ENCODE assay signal across 9 mouse cellular contexts in the genomic region with DNA sequence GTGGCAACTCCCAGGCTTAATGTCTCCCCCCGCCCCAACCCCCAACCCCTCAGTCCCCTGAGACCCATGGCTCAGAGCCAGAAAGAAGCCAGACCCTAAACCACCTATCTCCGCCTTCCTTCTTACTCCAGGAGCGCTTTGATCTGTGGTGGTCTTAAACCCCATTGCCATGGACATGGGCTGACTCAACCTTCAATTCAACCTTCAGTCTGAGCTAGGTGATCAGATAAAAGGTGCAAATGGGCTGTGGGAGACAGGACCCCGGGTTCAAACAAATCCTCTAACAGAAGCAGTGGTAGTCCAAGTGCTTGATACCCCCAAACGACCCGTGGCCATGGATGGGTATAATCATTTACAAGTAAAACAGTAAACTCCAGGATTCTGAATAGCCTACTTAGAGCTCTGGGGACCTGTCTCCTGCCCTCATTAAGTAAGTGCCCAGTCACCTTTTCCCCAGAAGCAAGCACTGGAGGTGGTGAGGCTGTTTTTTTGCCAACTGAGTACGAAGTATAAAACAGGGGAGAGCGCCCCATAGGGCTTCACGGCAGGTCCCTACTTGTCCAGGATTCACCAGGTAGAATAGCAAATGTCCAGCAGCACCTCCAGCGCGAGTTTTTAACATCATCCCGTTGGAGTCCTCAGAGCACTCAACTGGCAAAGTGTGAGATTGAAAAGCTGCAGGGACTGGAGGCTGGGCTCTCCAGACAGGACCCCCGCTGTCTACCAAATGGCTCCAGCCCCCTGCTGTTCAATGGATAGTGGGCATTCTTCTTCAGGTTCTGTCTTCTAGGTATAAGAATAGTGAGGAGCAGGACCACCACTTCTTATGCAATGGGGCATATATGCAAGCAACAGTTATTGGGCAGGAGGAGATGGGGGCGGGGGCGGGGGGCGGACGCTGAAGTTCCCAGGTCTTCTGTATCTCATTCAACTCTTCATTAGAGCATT. TPM values are rescaled to one million over a fixed set of nuclear protein-coding genes. Genes with fewer than 3 reads are reported as not detected.
DNase-seq lines count a peak whose midpoint lies in the region; ATAC-seq lines count a peak whose summit lies in the region.
"Had no signal": no experiment of that assay in that cellular context is flagged by ENCODE, and none has a peak within 500 bp of the region (broad histone marks: within the 10 kb centered on the region; RNA-seq: fewer than 3 reads in every experiment).

No protein-coding gene starts in this region.

- H3K4me3 ChIP-seq in heart, embryonic 14.5 days (ENCODE audit: control insufficient read depth in 1 of 2, insufficient read depth in 1 of 2, low read depth in 1 of 2, low read length in 2 of 2) = peak overlapping the region in 1 of 2 experiments; percentile 75; a peak in 2 of 4 replicates
- H3K4me3 ChIP-seq in brown adipose tissue, adult 24 weeks (ENCODE audit: insufficient read depth, low read depth, low read length) = peak overlapping the region; percentile 76
- H3K4me3 ChIP-seq in hindbrain, embryonic 15.5 days = peak overlapping the region; percentile 87
- H3K4me3 ChIP-seq in midbrain, embryonic 14.5 days (replicated peaks; ENCODE audit: low read depth, low read length) = peak overlapping the region; percentile 66

- peaks cover 15% of the 10 kb centered on the region for H3K27me3 ChIP-seq in heart, embryonic 14.5 days (ENCODE audit: control insufficient read depth, insufficient read depth, low read length)
- H3K27me3 ChIP-seq in hindbrain, embryonic 15.5 days = no peaks in the 10 kb centered on the region
- peaks cover 12% of the 10 kb centered on the region for H3K27me3 ChIP-seq in midbrain, embryonic 14.5 days (ENCODE audit: control insufficient read depth, insufficient read depth, low read length)

- no peak for ATAC-seq in heart, embryonic 14.5 days (ENCODE audit: insufficient number of reproducible peaks, insufficient read depth, low FRiP score, low read depth)
- no peak for ATAC-seq in hindbrain, embryonic 15.5 days (ENCODE audit: low FRiP score, low read depth)
- no peak for ATAC-seq in midbrain, embryonic 14.5 days (ENCODE audit: low FRiP score, low TSS enrichment)

- no peaks in the 10 kb centered on the region for H3K36me3 ChIP-seq in heart, embryonic 14.5 days (ENCODE audit: control insufficient read depth, insufficient read depth, low read length)
- no peaks in the 10 kb centered on the region for H3K36me3 ChIP-seq in hindbrain, embryonic 15.5 days
- no peaks in the 10 kb centered on the region for H3K36me3 ChIP-seq in midbrain, embryonic 14.5 days (ENCODE audit: control insufficient read depth, insufficient read depth, low read length)

- intact Hi-C loops in heart, postnatal 14 days (cut with DNase I) = loop anchor here (5.0 to 10.0 kb wide), 2 partner anchors 254 to 1523 kb away; no protein-coding TSS in a partner anchor

- peaks cover 10 to 19% of the 10 kb centered on the region in 2 experiments; a peak in 3 of 4 replicates for H3K4me1 ChIP-seq in heart, embryonic 14.5 days (ENCODE audit: control insufficient read depth in 2 of 2, insufficient read depth in 2 of 2, low read length in 2 of 2)
- H3K4me1 ChIP-seq in brown adipose tissue, adult 24 weeks (ENCODE audit: control insufficient read depth, insufficient read depth, insufficient read length, low read length) = peaks cover 36% of the 10 kb centered on the region
- peaks cover 56% of the 10 kb centered on the region for H3K4me1 ChIP-seq in hindbrain, embryonic 15.5 days (replicated peaks)
- peaks cover 32% of the 10 kb centered on the region for H3K4me1 ChIP-seq in midbrain, embryonic 14.5 days (ENCODE audit: control insufficient read depth, insufficient read depth, low read length)

- no peak overlapping the region for H3K27ac ChIP-seq in heart, embryonic 14.5 days (replicated peaks in 1 of 2; ENCODE audit: control insufficient read depth in 1 of 2, insufficient read depth in 1 of 2, low read depth in 2 of 2, low read length in 2 of 2)
- H3K27ac ChIP-seq in brown adipose tissue, adult 24 weeks (replicated peaks; ENCODE audit: low read depth, low read length) = peak overlapping the region; percentile 93
- H3K27ac ChIP-seq in hindbrain, embryonic 15.5 days (replicated peaks) = peak overlapping the region; percentile 92
- H3K27ac ChIP-seq in midbrain, embryonic 14.5 days (replicated peaks; ENCODE audit: low read depth, low read length) = peak overlapping the region; percentile 87

- H3K4me2 ChIP-seq in heart, embryonic 14.5 days (ENCODE audit: low read length) = peak overlapping the region; percentile 100
- H3K4me2 ChIP-seq in hindbrain, embryonic 15.5 days = peak overlapping the region; percentile 98
- H3K4me2 ChIP-seq in midbrain, embryonic 14.5 days (ENCODE audit: low read length) = peak overlapping the region; percentile 99

- 23% methylated on average over 17 of the region's 17 CpGs for WGBS in heart, embryonic 14.5 days
- WGBS in hindbrain, embryonic 15.5 days = 13% methylated on average over 17 of the region's 17 CpGs
- WGBS in midbrain, embryonic 14.5 days = 5% methylated on average over 17 of the region's 17 CpGs

- DNase-seq in heart, postnatal 14 days = no peak
- no peak for DNase-seq in midbrain, embryonic 14.5 days
- DNase-seq in natural killer cell, adult 2 months (ENCODE audit: low spot score in 2 of 2) = no peak
- no peak for DNase-seq in layer of hippocampus, postnatal 25 days (ENCODE audit: extremely low spot score in 1 of 2, low spot score in 1 of 2)
- DNase-seq in cerebellum, postnatal 25 days = no peak
- DNase-seq: thymus, adult 2 months had no signal

- peak overlapping the region; percentile 76 for H3K9ac ChIP-seq in heart, embryonic 14.5 days (ENCODE audit: low read length)
- H3K9ac ChIP-seq in hindbrain, embryonic 15.5 days = peak overlapping the region; percentile 70
- peak overlapping the region; percentile 76 for H3K9ac ChIP-seq in midbrain, embryonic 14.5 days (replicated peaks; ENCODE audit: low read length)

- no peaks in the 10 kb centered on the region for H3K9me3 ChIP-seq in heart, embryonic 14.5 days (ENCODE audit: control insufficient read depth, low read length)
- H3K9me3 ChIP-seq in hindbrain, embryonic 15.5 days = no peaks in the 10 kb centered on the region
- no peaks in the 10 kb centered on the region for H3K9me3 ChIP-seq in midbrain, embryonic 14.5 days (ENCODE audit: control insufficient read depth, low read length)

RNA-seq across cellular contexts. Expression of a gene that starts 5.1 kb away (rescaled TPM):
- polyA plus RNA-seq in heart, embryonic 14.5 days (2014; fragmentation: Nextera tagmentation; extraction: Ambion mirVana) = 6.1 and 7.5 TPM in 2 replicates
- 10 to 100 TPM; 41.9 to 56.8 TPM for total RNA-seq in heart, postnatal 14 days (2021)
- 40.3 and 43.2 TPM in 2 replicates for polyA plus RNA-seq in brown adipose tissue, adult 24 weeks (2012; ENCODE audit: insufficient read depth, insufficient read length, missing spikeins)
- polyA plus RNA-seq in hindbrain, embryonic 15.5 days (2015; fragmentation: Nextera tagmentation; extraction: Ambion mirVana) = 28.8 and 31.5 TPM in 2 replicates
- polyA plus RNA-seq in midbrain, embryonic 14.5 days (2014; fragmentation: Nextera tagmentation; extraction: Ambion mirVana) = 17.6 and 19.5 TPM in 2 replicates
- 10 to 100 TPM; 53.0 to 65.4 TPM for total RNA-seq in layer of hippocampus, postnatal 25 days (2021)

Comparison
In these comparisons a context has a peak if more than half of its experiments do, and no peak if none do; other contexts are left out.
1. H3K27ac ChIP-seq: peak in brown adipose tissue, adult 24 weeks (single experiment), hindbrain, embryonic 15.5 days (single experiment) and midbrain, embryonic 14.5 days (single experiment); none in heart, embryonic 14.5 days (0 of 2).
2. Peak in every context shown above with its lines, with median percentiles within 50 percentile points of each other: H3K4me2 ChIP-seq and H3K9ac ChIP-seq.